In genomic region chr11:121231628-121232291, GRCm38 (mm10) we compare ENCODE assay signal across 11 mouse cellular contexts. TPM values are rescaled to one million over a fixed set of nuclear protein-coding genes. Genes with fewer than 3 reads are reported as not detected.
DNase-seq lines count a peak whose midpoint lies in the region; ATAC-seq and TF ChIP-seq lines count a peak whose summit lies in the region.
"Had no signal": no experiment of that assay in that cellular context is flagged by ENCODE, and none has a peak within 500 bp of the region (broad histone marks: within the 10 kb centered on the region; RNA-seq: fewer than 3 reads in every experiment).

No protein-coding gene starts in this region.

- no peaks in the 10 kb centered on the region for H3K9me3 ChIP-seq in lung, embryonic 14.5 days (ENCODE audit: low read depth, low read length)
- no peaks in the 10 kb centered on the region for H3K9me3 ChIP-seq in heart, postnatal 0 days (replicated peaks; ENCODE audit: control insufficient read depth, low read length)
- H3K9me3 ChIP-seq: embryonic facial prominence, embryonic 13.5 days; limb, embryonic 12.5 days; midbrain, embryonic 12.5 days had no signal

- no peak overlapping the region for H3K27ac ChIP-seq in lung, embryonic 14.5 days (ENCODE audit: low read depth)
- peak overlapping the region; percentile 59 for H3K27ac ChIP-seq in heart, postnatal 0 days (ENCODE audit: low read depth)
- H3K27ac ChIP-seq: embryonic facial prominence, embryonic 13.5 days; limb, embryonic 12.5 days; midbrain, embryonic 12.5 days had no signal

- ATAC-seq in lung, embryonic 14.5 days (ENCODE audit: insufficient read depth): no peak
- ATAC-seq in heart, postnatal 0 days (ENCODE audit: insufficient read depth, low read depth): no peak

- no peak overlapping the region for H3K9ac ChIP-seq in lung, embryonic 14.5 days
- no peak overlapping the region for H3K9ac ChIP-seq in heart, postnatal 0 days (replicated peaks; ENCODE audit: low read depth, low read length)
- H3K9ac ChIP-seq: embryonic facial prominence, embryonic 13.5 days; limb, embryonic 12.5 days; midbrain, embryonic 12.5 days had no signal

- no peak for TF ChIP-seq POLR2A in lung, adult 2 months (IDR thresholded peaks at IDR 0.05; ENCODE audit: borderline replicate concordance, extremely low read depth, low read depth, low read length)

- TF ChIP-seq CTCF in lung, embryonic 14.5 days (IDR thresholded peaks at IDR 0.05; ENCODE audit: low read depth): no peak
- TF ChIP-seq CTCF in lung, adult 2 months (IDR thresholded peaks at IDR 0.05; ENCODE audit: insufficient read depth, low read length): no peak
- no peak for TF ChIP-seq CTCF in heart, postnatal 0 days (IDR thresholded peaks at IDR 0.05; ENCODE audit: low read depth)

- peaks cover 5% of the 10 kb centered on the region for H3K36me3 ChIP-seq in lung, embryonic 14.5 days (ENCODE audit: insufficient read depth)
- no peaks in the 10 kb centered on the region; the same call in 1 of the 2 replicates for H3K36me3 ChIP-seq in heart, postnatal 0 days (replicated peaks; ENCODE audit: control insufficient read depth, insufficient read depth, low read length)

- H3K4me3 ChIP-seq in lung, embryonic 14.5 days (ENCODE audit: low read depth, low read length): no peak overlapping the region
- H3K4me3 ChIP-seq in lung, adult 2 months (replicated peaks; ENCODE audit: extremely low read depth, low read depth, low read length): no peak overlapping the region
- no peak overlapping the region for H3K4me3 ChIP-seq in heart, postnatal 0 days (ENCODE audit: low read depth, low read length)
- H3K4me3 ChIP-seq: embryonic facial prominence, embryonic 13.5 days; limb, embryonic 12.5 days; midbrain, embryonic 12.5 days had no signal

- DNase-seq in lung, embryonic 14.5 days: peak; percentile 19
- DNase-seq in lung, adult 2 months: no peak
- DNase-seq in heart, adult 11 months: peak; percentile 95
- DNase-seq in heart, postnatal 0 days (ENCODE audit: low spot score): peak; percentile 64
- DNase-seq in retina, embryonic 14.5 days (ENCODE audit: low spot score): peak; percentile 55
- no peak for DNase-seq in thymus, postnatal 0 days (ENCODE audit: low spot score)
- DNase-seq in cerebellum, adult 11-12 months: no peak
- DNase-seq: right cerebral cortex, adult 18-20 months had no signal

- H3K27me3 ChIP-seq in lung, embryonic 14.5 days (ENCODE audit: insufficient read depth, low read length): no peaks in the 10 kb centered on the region
- H3K27me3 ChIP-seq in heart, postnatal 0 days (ENCODE audit: control insufficient read depth, insufficient read depth, low read length): no peaks in the 10 kb centered on the region
- H3K27me3 ChIP-seq: embryonic facial prominence, embryonic 13.5 days; limb, embryonic 12.5 days; midbrain, embryonic 12.5 days had no signal

- H3K4me2 ChIP-seq in lung, embryonic 14.5 days: no peak overlapping the region
- H3K4me2 ChIP-seq in heart, postnatal 0 days (ENCODE audit: low read depth, low read length): no peak overlapping the region
- H3K4me2 ChIP-seq: embryonic facial prominence, embryonic 13.5 days; limb, embryonic 12.5 days; midbrain, embryonic 12.5 days had no signal

- peaks cover 3% of the 10 kb centered on the region; the same call in 1 of the 2 replicates for H3K4me1 ChIP-seq in lung, embryonic 14.5 days (ENCODE audit: insufficient read depth)
- peaks cover 7% of the 10 kb centered on the region for H3K4me1 ChIP-seq in lung, adult 2 months (ENCODE audit: control insufficient read depth, insufficient read depth, low read length)
- H3K4me1 ChIP-seq in heart, postnatal 0 days (ENCODE audit: control insufficient read depth, insufficient read depth): peaks cover 17% of the 10 kb centered on the region

- 46% methylated on average over 4 of the region's 4 CpGs for WGBS in lung, embryonic 14.5 days
- WGBS in lung, adult 2 months: 56% methylated on average over 4 of the region's 4 CpGs
- 37% methylated on average over 4 of the region's 4 CpGs for WGBS in heart, postnatal 0 days

- no peak for TF ChIP-seq EP300 in heart, postnatal 0 days (IDR thresholded peaks at IDR 0.05; ENCODE audit: low read depth)

RNA-seq across cellular contexts. Expression of gene Cybc1, which starts 2.6 kb away (rescaled TPM):
- polyA plus RNA-seq in lung, embryonic 14.5 days (2014; fragmentation: Nextera tagmentation; extraction: Ambion mirVana): 29.1 and 35.7 TPM in 2 replicates
- polyA plus RNA-seq in lung, adult 2 months (2012; rRNA removed): 23.7 and 25.3 TPM in 2 replicates
- total RNA-seq in heart, postnatal 0 days (2014; rRNA removed; ENCODE audit: low replicate concordance): 11.3 and 13.0 TPM in 2 replicates
- 12.4 and 13.5 TPM in 2 replicates for polyA plus RNA-seq in heart, postnatal 0 days (2015; fragmentation: Nextera tagmentation; extraction: Ambion mirVana)
- 66.9 and 68.0 TPM in 2 replicates for polyA plus RNA-seq in thymus, postnatal 0 days (2015; fragmentation: Nextera tagmentation; extraction: Ambion mirVana)

RNA-seq across cellular contexts. Expression of gene Narf, which starts 5.3 kb away (rescaled TPM):
- 39.6 and 44.7 TPM in 2 replicates for polyA plus RNA-seq in lung, embryonic 14.5 days (2014; fragmentation: Nextera tagmentation; extraction: Ambion mirVana)
- polyA plus RNA-seq in lung, adult 2 months (2012; rRNA removed): 16.6 and 21.5 TPM in 2 replicates
- 159 and 217 TPM in 2 replicates for total RNA-seq in heart, postnatal 0 days (2014; rRNA removed; ENCODE audit: low replicate concordance)
- 40.0 and 48.2 TPM in 2 replicates for polyA plus RNA-seq in heart, postnatal 0 days (2015; fragmentation: Nextera tagmentation; extraction: Ambion mirVana)
- 28.5 and 41.6 TPM in 2 replicates for polyA plus RNA-seq in thymus, postnatal 0 days (2015; fragmentation: Nextera tagmentation; extraction: Ambion mirVana)

RNA-seq across cellular contexts. Expression of gene Ogfod3, which starts 27.2 kb away (rescaled TPM):
- 25.1 and 26.2 TPM in 2 replicates for polyA plus RNA-seq in lung, embryonic 14.5 days (2014; fragmentation: Nextera tagmentation; extraction: Ambion mirVana)
- polyA plus RNA-seq in lung, adult 2 months (2012; rRNA removed): 11.5 and 14.1 TPM in 2 replicates
- 8.7 and 10.9 TPM in 2 replicates for total RNA-seq in heart, postnatal 0 days (2014; rRNA removed; ENCODE audit: low replicate concordance)
- polyA plus RNA-seq in heart, postnatal 0 days (2015; fragmentation: Nextera tagmentation; extraction: Ambion mirVana): 26.8 and 27.1 TPM in 2 replicates
- polyA plus RNA-seq in thymus, postnatal 0 days (2015; fragmentation: Nextera tagmentation; extraction: Ambion mirVana): 15.7 TPM in 2 replicates

RNA-seq across cellular contexts. Expression of gene Hexdc, which starts 27.5 kb away (rescaled TPM):
- polyA plus RNA-seq in lung, embryonic 14.5 days (2014; fragmentation: Nextera tagmentation; extraction: Ambion mirVana): 7.4 and 9.4 TPM in 2 replicates
- polyA plus RNA-seq in lung, adult 2 months (2012; rRNA removed): 13.4 and 13.9 TPM in 2 replicates
- total RNA-seq in heart, postnatal 0 days (2014; rRNA removed; ENCODE audit: low replicate concordance): 23.8 and 36.6 TPM in 2 replicates
- polyA plus RNA-seq in heart, postnatal 0 days (2015; fragmentation: Nextera tagmentation; extraction: Ambion mirVana): 6.4 and 6.5 TPM in 2 replicates
- polyA plus RNA-seq in thymus, postnatal 0 days (2015; fragmentation: Nextera tagmentation; extraction: Ambion mirVana): 3.0 and 3.3 TPM in 2 replicates

RNA-seq across cellular contexts. Expression of gene Foxk2, which starts 28.0 kb away (rescaled TPM):
- 11.3 and 11.6 TPM in 2 replicates for polyA plus RNA-seq in lung, embryonic 14.5 days (2014; fragmentation: Nextera tagmentation; extraction: Ambion mirVana)
- polyA plus RNA-seq in lung, adult 2 months (2012; rRNA removed): 30.3 and 34.2 TPM in 2 replicates
- total RNA-seq in heart, postnatal 0 days (2014; rRNA removed; ENCODE audit: low replicate concordance): 23.5 and 25.8 TPM in 2 replicates
- polyA plus RNA-seq in heart, postnatal 0 days (2015; fragmentation: Nextera tagmentation; extraction: Ambion mirVana): 3.0 and 3.8 TPM in 2 replicates
- polyA plus RNA-seq in thymus, postnatal 0 days (2015; fragmentation: Nextera tagmentation; extraction: Ambion mirVana): 5.2 and 7.0 TPM in 2 replicates

Comparison
In these comparisons a context has a peak if more than half of its experiments do, and no peak if none do; other contexts are left out.
1. DNase-seq: peak in lung, embryonic 14.5 days (single experiment), heart, adult 11 months (single experiment), heart, postnatal 0 days (single experiment) and retina, embryonic 14.5 days (single experiment); none in lung, adult 2 months (single experiment), thymus, postnatal 0 days (single experiment) and cerebellum, adult 11-12 months (single experiment).